Mouse (Mus musculus): ENCODE results near the gene Cul4a. TPM values are rescaled to one million over a fixed set of nuclear protein-coding genes. Genes with fewer than 3 reads are reported as not detected.
"Not testable (repeated sequence)": the region's sequence is repeated elsewhere in the genome, so short reads cannot be mapped to it uniquely, and the experiment has no call there.

The Cul4a gene
- polyA plus RNA-seq (2017; shearing (Covaris generic)): 10 to 100 TPM; 20.3 to 20.5 TPM

- ATAC-seq: peak; percentile 85
Observed at GRCm38 (mm10) chr8:13105087-13105881, at the start of gene Cul4a, which contains the start of gene Pcid2. Gene Cul4a (plus strand): TSS chr8:13105621. Gene Pcid2 (minus strand): TSS chr8:13105459.

DNA sequence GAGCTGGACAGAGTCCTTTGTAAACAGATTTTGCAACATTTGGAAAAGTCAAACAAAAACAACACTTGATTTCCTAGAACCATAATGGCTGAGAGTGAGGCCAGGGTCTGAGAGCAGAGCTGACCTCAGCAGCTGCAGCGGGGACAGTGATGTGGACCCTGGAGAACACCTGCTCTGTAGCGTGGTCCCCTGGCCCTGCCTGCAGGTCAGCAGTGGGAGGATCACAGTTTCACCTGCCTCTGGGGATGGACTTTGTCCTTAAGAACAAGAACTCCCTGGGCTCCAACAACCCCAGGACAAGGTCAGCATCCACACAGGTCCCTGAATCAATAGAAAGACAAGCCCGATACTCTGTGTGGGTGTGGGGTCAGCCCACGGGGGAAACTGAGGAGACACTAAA lies 48.1 kb upstream of the Cul4a start:
- ATAC-seq: no peak

- ATAC-seq: no peak
Observed at GRCm38 (mm10) chr8:13060441-13061150, 44.8 kb upstream of the Cul4a start, which contains the start of gene Proz. Gene Proz (plus strand): TSS chr8:13060914.

DNA sequence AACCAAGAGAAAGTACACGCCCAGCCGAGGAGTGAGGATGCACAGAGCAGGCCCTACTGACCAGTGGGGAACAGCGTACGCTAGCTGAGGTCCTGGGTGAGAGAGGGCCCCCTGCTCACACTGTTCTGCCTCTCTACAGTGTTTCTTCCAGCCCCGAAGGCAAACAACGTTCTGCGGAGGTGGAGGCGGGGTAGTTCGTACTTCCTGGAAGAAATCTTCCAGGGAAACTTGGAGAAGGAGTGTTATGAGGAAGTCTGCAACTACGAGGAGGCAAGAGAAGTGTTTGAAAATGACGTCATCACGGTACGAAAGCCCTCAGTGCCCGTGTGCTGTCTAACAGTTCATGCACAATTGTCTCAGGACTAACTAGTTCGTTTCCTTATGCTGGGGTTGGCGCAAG lies 42.3 kb upstream of the Cul4a start:
- ATAC-seq: no peak

GRCm38 (mm10) chr8:13073255-13073654 lies 32.2 kb upstream of the Cul4a start:
- no peak for ATAC-seq

- no peak for ATAC-seq
Observed at GRCm38 (mm10) chr8:13075044-13075443, 30.4 kb upstream of the Cul4a start.

GRCm38 (mm10) chr8:13075579-13075978 lies 29.8 kb upstream of the Cul4a start:
- not testable (repeated sequence) for ATAC-seq

DNA sequence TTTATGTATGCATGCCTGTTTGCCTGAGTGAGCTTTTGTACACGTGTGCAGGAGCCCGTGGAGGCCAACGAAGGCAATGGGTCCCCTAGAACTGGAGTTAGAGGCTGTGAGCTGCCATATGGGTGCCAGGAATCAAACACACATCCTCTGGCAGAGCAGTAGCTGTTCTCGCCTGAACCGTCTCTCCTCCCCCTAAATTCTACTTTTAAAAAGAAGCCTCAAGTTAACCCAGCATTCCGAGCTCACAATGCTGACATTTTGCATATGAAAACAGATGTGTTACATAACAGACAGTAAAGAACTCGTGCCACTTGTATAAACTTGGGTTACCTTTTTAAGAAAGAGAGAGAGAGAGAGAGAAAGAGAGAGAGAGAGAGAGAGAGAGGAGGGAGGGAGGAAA lies 27.9 kb upstream of the Cul4a start:
- no peak for ATAC-seq

DNA sequence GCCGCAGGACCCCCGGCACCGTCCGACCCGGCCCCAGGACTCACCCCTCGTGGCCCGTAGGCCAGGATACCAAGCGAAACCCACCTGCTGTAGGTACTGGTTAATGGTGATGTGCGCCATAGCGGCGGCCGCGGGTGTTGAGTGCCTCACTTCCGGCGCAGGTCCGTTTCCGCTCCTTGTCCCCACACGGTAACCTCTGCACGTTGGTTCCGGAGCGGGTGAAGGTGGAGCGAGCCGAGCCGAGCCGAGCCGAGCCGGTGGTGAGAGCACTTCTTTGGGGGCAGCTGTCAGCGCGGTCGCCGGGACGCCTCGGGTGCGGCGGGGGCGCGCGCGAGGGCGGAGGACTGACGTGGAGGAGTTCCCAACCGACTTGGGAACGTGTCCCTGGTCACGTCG lies 732 bp upstream of the Cul4a start:
- ATAC-seq: peak; percentile 63

GRCm38 (mm10) chr8:13105908-13106551 lies 609 bp downstream of the Cul4a start:
- peak; percentile 1 for ATAC-seq

- ATAC-seq: no peak
Observed at GRCm38 (mm10) chr8:13107990-13108638, 2.7 kb downstream of the Cul4a start.

DNA sequence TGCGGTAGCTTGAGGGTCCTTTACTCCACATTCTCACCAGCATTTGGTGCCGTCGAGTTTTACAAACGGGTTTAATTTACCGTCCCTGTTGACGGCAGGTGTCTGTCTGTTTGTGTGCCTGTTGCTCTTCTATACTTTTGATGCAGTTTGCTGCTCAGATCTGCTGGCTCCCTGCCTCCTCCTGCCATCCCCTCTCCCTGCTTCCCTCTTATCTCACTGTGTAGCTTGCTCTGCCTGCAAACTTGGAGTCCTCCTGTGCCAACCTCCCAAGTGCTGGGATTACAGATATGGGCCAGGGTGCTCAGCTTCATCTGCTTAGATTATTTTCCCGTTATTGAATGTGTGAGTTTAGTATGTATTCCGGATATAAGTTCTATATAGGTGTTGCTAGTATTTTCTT lies 3.5 kb downstream of the Cul4a start:
- no peak for ATAC-seq

DNA sequence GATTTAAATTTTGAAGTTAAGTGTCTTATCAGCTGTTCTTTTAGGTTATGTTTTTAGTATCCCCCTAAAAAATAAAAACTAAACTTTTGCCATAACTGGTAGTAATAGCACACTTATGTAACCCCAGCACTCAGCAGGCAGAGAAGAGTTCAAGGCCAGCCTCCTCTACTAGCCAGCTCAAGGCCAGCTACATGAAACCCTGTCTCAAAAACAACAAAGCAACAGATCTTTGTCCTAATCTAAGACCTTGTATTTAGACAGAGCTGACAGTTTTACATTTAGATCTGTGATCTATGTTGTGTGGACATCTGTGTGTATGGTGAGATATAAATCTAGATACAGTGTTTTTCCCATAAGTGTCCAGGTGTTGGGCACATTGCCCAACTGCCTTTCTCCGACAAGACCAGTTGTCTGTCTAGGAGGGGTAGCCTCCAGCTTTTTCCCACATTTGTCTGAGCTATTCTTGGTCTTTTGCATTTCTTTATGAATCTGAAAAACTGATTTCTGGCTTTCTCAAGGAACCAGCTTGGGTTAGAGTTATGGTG lies 4.1 kb downstream of the Cul4a start:
- no peak for ATAC-seq

GRCm38 (mm10) chr8:13111917-13112316 lies 6.5 kb downstream of the Cul4a start:
- ATAC-seq: no peak

- no peak for ATAC-seq
Observed at GRCm38 (mm10) chr8:13113232-13113631, 7.8 kb downstream of the Cul4a start.

- ATAC-seq: no peak
Observed at GRCm38 (mm10) chr8:13117096-13117495, 11.7 kb downstream of the Cul4a start.

DNA sequence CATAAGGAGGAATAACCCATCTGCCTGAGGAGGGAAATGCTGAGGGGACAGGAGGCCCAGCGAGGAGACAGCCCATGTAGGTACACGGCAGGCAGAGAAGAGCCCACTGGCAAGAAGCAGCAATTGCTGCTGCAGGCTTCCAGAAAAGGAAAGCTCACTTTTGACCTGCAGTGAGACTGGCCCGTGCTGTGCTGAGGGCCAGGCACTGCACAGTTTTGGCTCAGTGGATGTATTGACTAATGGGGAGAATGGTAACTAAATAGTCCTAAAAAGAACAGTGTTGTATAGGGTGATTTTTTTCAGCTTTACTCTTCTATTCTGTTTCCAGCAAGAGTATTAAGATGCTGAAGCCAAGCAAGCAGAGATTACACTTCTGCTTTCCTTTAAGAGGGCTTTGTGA lies 13.1 kb downstream of the Cul4a start:
- no peak for ATAC-seq

GRCm38 (mm10) chr8:13120882-13121665 lies 15.7 kb downstream of the Cul4a start:
- ATAC-seq: no peak

- no peak for ATAC-seq
Observed at GRCm38 (mm10) chr8:13122887-13123421, 17.5 kb downstream of the Cul4a start.

DNA sequence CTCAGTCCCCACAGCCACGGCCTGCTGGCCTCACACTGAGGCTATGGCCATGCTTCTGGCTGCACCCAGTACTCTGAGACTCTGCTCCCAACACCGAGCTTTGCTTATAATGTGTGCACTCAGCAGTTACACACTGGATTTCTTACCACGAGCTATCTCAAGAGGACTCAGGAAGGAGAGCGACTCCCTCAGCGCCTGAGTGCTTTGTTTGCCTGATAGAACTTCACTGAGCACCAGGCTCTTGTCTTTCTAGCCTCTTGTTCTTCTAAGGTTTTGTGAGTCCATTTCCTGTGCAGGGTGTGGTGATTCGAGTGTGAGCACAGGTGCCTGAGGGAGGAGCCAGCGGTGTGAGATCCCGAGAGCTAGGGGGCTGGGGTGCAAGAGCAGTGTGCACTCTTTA lies 19.5 kb downstream of the Cul4a start:
- ATAC-seq: no peak

DNA sequence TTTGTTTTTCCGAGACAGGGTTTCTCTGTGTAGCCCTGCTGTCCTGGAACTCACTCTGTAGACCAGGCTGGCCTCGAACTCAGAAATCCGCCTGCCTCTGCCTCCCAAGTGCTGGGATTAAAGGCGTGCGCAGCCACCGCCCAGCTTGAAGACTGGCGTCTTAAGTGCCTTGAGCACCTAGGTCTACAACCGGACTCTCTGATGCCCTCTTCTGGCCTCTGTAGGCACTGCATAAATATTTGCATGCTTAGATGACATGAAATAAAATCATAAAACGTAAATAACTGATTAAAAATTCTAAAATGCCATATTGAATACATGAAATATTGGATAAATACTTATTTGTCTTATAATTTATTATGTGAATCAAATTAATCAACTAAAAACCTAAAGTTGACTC lies 26.8 kb downstream of the Cul4a start:
- peak; percentile 66 for ATAC-seq

All from CD4-positive, CD25-positive, alpha-beta regulatory T cell, adult 4 months (primary cell).